Mouse (Mus musculus) heart, adult 8-10 months (tissue): Measurements from ENCODE around the gene Cdkn2b. TPM values are rescaled to one million over a fixed set of nuclear protein-coding genes. Genes with fewer than 3 reads are reported as not detected.

Experiments
- total RNA-seq, 4 experiments: library from RNA; stranded (reverse); gene quantifications; 2 replicates each; pipeline ENCODE4 v1.2.4; 2022

Gene Cdkn2b
- total RNA-seq, 4 experiments from 2014 or later = 0.50 to 1.9 (median 0.71) TPM

Other genes starting within 250 kb of the Cdkn2b start
- 10 to 100 TPM; 19.9 to 23.2 (median 22.0) TPM for gene Mtap, start 173.9 kb downstream of the Cdkn2b start, total RNA-seq
- gene Cdkn2a, start 16.4 kb downstream of the Cdkn2b start, total RNA-seq = under 1 TPM in 2 of 4 experiments, not detected in 2; 0.32 to 0.62 TPM